Mouse (Mus musculus) heart, adult 2 months (tissue): Measurements from ENCODE around the gene Nhej1.

Experiments used
- CTCF ChIP-seq: fragments of 200-600 bp; IDR thresholded peaks from 2 replicates; pipeline ENCODE4 v1.8.1; 2022; ENCODE audit warnings: antibody characterized with exemption, mild to moderate bottlenecking, moderate library complexity
- POLR2A ChIP-seq: fragments of 200-500 bp; IDR thresholded peaks from 2 replicates; pipeline ENCODE4 v1.6.1; 2011; ENCODE audit warnings: mild to moderate bottlenecking, low read depth, low read length, control low read depth; ENCODE audit not compliant: insufficient read depth

DNA sequence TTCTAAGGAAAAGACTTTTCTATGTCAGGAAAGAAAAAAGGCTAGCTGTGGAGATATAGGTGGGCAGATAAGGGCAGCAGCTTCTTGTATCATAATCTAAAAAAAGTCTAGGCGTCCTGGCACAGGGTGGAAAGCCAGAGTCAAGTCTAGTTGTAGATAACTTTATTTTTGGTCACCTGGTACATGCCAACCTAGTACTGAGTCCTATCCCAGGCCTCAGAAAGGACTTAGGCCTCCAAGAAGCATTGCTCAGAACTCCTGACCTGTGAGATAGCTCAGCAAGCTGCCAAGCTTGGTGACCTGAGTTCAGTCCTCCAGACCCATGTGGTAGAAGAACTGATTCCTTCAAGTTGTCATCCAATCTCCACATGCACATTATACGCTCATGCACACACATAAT is 76.4 kb downstream of the Nhej1 start:
- TF ChIP-seq CTCF, result no peak
- TF ChIP-seq POLR2A, result no peak
